Mouse (Mus musculus) c-Kit-positive CD71-negative TER-119-negative erythroid progenitor cells, embryonic 14.5 days (primary cell): Measurements from ENCODE around the gene Inip.

Experiments used
- DNase-seq: peaks from one replicate; pipeline ENCODE4 v3.0.0-alpha.2; 2013; ENCODE audit warnings: low read depth

Inip gene

DNA sequence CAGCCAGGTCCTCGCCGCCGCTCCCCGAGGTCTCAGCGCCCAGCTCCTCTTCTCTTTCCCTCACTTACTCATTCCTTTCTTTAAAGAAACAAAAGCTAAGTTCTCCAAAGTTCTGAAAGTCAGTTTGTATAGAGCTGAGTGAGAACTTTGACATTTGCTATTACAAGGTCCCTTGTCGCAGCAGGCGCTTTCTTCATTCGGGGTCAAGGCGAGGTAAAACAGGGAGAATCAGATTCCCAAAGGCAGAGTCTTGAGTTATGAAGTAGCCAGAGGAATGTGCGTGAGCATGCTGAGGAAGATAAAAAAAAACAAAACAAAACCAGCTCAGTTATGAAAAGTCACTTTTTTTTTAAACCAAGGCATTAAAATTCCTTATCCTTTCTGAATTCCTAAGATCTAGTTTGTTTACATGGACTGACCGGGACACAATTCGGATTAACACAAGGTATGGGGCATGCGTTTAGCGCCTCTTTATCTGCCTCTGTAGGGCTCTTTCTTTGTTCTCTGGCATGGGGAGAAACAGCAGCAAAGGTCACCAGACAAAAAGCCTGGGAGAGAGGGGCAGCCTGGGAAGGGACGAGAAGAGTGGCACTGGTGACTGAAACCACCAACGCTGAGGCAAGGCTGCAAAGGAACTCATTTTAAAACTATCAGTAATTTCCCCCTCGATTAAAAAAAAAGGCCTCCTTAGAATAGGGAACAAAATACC is 29.1 kb downstream of the Inip start:
- no peak for DNase-seq

DNA sequence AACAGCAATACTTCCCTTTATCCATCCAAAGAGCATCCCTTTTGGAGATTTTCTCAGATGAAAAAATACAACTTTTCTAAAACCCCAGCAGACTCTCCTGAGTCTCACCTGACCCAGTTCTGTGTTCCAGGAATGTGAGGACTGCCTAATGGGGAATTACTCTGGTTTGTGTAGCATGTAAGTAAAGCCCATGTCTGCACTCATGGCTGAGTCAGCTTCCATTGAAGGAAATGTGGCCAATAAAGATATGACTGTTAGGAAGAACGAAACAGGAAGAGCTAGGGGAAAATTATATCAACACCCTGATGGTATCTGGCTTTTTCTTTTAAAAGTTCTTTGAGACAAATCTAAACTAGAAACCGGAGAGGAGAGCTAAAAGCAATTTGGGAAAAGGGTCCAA is 33.7 kb downstream of the Inip start:
- DNase-seq, result no peak

- no peak for DNase-seq
Measured at GRCm38 (mm10) chr4:59765385-59766005, 35.9 kb downstream of the Inip start.

GRCm38 (mm10) chr4:59764950-59765349 is 36.4 kb downstream of the Inip start:
- no peak for DNase-seq

DNA sequence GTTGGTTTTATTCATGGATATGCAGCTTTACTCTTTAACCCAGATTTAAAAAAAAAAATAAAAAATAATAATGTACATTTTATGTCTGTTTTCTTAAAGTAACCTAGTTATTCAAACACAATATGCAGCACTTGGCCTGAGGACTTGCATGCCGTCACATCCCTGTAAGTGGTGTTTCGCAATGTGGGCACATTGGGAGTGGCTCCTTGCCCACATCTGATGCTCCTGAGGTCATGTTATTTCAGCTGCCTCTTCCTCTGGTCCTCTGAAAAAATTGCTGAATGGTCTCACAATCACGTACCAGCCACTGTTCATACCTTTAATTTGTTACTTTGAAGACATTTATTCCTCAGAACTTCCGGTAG is 40.0 kb downstream of the Inip start:
- no peak for DNase-seq

DNA sequence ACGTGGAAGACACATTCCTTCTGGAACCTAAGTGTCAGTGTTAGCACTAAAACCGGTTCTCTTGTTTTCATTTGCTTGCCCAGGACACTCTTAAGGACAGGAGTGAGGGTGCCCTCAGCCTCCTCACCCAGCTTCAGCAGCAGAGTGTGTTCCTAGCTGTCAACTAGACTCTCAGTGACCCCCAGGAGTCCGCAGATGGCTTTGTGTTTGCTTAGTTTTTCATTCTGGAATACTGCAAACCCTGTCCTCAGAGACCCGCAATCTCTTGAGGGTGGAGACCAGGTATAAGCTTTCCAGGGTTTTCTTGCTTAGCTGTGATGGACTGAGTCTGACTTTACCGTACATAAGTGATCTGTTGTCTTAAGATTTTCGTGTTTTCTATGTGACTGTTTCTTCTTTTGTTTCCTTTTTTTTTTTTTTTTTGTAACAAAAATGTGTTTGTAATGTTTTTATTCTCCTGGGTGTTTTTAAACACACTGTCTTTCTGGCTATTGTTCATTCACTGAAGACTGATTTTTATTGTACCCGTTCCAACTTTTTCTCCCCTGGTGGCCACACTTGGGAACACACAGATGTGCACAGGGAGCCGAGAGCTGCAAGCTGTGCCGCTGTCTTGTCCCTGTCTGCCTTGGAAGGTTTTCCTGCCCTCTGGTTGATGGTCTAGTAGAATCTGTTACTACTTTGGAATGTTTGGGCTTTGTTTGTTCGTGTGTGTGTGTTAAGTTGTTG is 40.6 kb downstream of the Inip start:
- DNase-seq, result no peak

DNA sequence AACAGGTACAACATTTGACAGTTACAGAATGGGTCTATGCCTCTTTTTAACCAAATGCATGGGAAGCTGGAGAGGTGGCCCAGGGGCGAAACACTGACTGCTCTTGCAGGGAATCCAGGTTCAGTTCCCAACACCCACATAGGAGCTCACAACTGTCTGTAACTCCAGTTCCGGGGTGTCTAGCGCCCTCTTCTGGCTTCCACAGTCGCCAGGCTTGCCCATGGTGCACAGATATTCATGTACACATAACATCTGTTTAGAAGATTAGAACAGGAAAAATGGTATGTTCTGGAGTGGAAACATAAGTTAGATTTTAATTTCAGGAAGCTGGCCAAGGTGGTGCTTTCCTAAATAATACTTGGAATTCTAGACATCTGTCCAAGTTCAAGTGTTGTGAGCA is 41.4 kb downstream of the Inip start:
- DNase-seq, result no peak

GRCm38 (mm10) chr4:59757452-59758435 is 43.6 kb downstream of the Inip start:
- DNase-seq, result no peak

- DNase-seq, result no peak
Measured at GRCm38 (mm10) chr4:59756332-59757082, 44.9 kb downstream of the Inip start.

DNA sequence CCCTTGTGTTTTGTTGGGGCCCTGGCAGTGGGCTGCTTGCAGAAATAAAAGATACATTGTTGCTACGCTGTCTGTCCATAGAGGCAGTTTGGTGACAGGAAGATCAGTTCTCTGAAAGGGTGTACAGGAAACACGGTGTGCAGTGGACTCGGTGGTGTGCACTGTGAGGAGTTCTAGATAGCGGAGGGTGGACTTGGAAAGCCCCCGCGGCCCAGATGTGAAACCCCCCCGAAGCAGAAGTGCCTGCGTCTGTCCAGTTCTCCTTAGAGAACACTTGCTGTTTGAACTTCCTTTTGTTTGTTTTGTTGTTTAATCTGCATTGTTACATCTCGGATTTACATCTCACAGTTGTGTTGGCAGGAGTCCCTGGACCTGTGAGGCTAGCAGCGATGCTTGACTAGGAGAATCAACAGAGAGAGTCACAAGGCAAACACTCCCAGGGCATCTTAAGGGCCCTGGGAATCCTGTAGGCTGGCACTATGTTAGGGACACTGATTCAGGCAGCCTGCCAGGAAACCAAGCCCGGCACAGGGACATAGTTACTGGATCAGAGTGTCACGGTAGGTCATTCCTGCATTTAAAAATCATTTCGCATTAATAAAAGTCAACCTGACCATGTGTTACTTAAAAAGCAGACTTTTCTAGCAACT is 47.8 kb downstream of the Inip start:
- no peak for DNase-seq

DNA sequence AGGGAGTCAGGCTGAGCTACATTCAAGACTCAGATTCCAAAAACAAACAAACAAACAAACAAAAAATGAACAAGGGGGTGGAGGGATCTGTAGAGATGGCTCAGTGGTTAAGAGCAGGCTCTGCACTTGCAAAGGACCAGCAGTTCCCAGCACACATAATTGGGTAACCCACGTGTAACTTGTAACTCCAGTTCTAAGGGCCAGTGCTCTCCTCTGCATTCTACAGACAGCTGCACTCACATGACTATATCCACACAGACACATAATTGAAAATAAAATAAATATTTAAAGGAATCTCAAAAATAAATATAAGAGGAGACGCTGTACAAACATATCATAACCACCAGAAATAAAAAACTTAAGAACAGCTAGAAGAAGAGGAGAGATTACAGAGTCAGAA is 61.5 kb downstream of the Inip start:
- DNase-seq, result no peak

DNA sequence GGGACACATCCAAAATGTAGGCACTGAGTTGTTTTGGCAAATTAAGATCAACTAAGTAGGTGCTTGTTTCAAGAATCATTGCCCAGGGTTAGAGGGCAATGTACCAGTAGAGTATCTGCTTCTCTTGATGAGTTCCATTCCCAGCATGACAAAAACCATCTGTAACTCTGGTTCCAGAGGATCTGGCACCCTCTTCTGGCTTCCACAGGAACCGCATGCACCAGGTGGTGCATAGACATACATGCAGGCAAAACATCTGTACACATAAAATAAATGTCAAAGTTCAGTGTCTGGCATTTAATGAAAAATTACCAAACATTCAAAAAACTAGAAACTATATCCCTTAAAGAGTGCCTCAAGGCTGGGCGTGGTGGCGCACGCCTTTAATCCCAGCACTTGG is 62.1 kb downstream of the Inip start:
- DNase-seq, result no peak

- no peak for DNase-seq
Measured at GRCm38 (mm10) chr4:59731544-59731943, 69.8 kb downstream of the Inip start.

GRCm38 (mm10) chr4:59728839-59729238 is 72.5 kb downstream of the Inip start:
- DNase-seq, result no peak

DNA sequence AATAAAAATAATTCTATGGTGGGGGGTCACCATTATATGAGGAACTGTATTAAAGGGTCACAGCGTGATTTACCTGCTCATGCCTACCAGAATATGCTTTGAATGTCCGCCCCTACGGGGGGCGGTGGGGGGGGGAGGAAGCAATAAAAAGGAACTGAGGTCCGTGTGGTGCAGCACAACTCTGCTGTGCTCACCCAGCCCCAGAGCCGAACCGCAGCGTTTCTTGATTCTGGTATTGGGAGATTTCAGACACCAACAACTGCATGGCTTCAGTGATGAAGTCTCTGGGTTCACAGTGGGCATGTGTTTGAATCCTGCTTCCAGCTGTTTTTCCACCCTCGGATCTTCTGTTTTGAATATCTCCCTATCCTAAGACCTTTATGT is 73.5 kb downstream of the Inip start:
- DNase-seq, result no peak

DNA sequence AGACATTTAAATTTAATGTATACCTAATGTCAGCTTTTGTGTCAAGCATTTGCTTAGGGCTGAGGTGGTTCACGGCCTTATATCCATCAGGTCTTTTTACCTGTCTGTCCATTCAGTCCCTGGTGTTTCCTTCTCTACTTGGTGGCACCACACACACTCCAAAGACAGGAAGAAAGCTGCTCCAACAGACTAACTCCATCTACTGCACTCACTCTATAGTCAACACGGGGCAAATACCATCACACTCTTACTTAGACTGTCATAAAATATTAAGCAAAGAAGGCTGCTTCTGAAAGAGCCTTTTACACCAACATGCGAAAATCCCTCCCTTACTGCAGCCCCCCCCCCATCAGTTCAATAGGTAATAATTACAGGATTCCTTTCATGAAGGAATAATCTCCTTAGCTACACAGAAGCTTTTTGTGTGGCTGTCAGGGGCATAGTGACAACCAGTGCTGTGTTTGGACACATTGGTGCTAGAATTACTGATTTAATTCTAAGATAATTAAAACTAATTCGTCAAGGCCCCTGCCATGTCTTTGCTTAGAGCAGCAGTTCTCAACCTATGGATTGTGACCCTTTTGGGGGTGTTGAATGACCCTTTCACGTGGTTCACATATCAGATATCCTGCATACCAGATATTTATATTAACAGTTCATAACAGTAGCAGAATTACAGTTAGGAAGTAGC is 74.1 kb downstream of the Inip start:
- no peak for DNase-seq

GRCm38 (mm10) chr4:59726501-59726900 is 74.9 kb downstream of the Inip start:
- DNase-seq, result no peak

DNA sequence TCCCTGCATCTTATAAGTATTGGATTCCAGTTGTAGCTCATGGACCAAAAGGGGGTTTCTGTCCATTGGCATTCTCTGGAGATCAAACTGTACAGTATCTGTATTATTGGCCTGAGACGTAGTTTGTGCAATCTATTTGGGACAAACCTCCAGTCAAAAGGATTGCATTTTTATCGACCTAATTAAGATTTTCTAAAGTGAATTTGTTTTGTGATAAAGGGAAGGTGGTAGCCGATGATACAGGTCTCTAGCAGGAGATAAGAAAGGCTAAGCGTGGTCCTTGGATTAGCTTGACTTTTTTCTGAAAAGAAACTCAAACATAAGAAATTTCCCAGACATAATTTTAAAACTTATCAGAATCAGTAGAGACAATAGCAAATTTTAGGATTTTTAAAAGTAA is 75.8 kb downstream of the Inip start:
- no peak for DNase-seq

DNA sequence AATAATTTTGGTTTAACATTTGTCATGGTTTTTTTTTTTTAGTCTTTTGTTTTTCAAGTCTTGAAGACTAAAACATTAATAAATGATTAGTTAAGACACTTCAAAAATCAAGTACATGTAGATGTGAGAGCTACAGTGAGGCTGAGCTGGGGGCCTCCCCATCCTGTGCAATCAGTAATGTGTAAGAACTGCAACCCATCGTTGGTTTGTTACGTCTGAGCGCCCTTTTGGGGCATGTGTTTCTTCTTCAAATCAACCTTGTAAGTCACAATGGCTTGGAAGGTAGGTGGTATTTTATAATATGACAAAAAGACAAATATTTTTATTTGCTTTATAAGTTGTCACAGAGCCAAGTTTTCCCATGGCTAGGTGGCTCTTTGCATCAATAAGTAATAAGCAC is 79.6 kb downstream of the Inip start:
- no peak for DNase-seq
